Mouse (Mus musculus) cerebellum, adult 9-10 months (tissue): ENCODE results near the gene Dusp10.

Experiments used
- DNase-seq: peaks from one replicate; pipeline ENCODE4 v3.0.0; 2022

Dusp10 gene

DNA sequence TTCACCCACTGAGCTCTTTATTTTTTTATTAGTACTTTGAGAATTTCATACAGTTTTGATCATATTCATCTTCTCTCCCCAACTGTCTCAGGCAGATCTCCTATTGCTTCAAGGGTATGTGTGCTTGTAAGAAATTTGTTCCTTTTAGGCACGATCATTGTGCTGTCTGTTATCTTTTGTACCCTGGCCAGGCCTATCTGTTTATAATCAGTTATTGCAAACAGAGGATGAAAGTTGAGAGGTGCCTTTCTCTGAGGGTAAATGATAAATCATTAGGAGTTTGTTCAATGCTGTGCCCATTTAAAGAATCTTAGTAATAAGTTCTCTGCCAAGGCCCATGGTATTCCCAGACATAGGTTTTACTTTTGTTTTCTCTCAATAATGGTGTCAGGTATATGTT, 95.2 kb downstream of the Dusp10 start:
- no peak for DNase-seq

GRCm38 (mm10) chr1:184117586-184117985, 104.5 kb downstream of the Dusp10 start:
- DNase-seq: no peak

DNA sequence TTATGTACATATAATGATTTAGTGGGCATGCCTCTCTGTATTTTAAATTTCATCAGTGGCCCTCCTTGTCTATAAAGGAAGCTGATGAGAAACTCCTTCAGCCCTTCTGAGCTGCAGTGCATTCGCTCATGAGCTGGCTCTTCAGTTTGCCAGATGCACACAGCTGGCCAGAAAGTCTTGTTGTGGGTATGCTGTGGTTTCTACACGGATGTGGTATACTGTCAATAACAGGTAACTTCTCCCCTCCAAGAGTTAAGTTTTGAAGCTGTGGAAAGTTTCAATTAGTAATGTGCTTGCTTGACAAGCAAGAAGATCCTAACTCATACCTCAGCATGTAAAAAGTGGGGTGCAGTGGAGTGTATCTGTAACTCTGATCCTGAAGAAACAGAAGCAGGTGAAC, 104.9 kb downstream of the Dusp10 start:
- no peak for DNase-seq

GRCm38 (mm10) chr1:184118586-184118985, 105.5 kb downstream of the Dusp10 start:
- no peak for DNase-seq
